Mouse (Mus musculus): Measurements from ENCODE around the gene Olfr1243. TPM values are rescaled to one million over a fixed set of nuclear protein-coding genes. Genes with fewer than 3 reads are reported as not detected.
"Not testable (repeated sequence)": the region's sequence is repeated elsewhere in the genome, so short reads cannot be mapped to it uniquely, and the experiment has no call there.

Olfr1243 gene
- total RNA-seq (2017) = not detected in 2 replicates

DNA sequence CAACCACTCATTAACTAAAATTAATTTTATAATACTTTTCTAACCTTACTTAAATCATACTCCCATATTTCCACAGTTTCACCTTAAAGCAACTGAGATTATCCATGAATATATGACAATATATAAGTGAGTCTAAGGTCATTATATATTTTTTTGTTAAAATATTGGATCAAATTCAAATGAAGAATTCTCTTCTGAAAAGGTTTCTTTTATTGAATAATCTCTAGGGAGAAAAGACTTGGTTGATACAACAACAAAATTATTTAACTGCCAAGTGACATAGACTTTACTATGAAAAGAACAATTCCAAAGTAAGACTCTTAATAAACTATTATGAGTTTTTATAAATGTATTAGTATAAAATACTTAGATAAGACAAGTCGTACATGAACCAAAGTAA lies at the start of gene Olfr1243:
Gene Olfr1243, minus strand, starts transcription at position 101 of the 400 bp plus-strand sequence.
- no peak for ATAC-seq (replicated peaks in 1 of 2; ENCODE audit: insufficient read depth in 1 of 2, low FRiP score in 2 of 2, low TSS enrichment in 1 of 2, low read depth in 1 of 2, poor library complexity in 2 of 2, severe bottlenecking in 2 of 2)

DNA sequence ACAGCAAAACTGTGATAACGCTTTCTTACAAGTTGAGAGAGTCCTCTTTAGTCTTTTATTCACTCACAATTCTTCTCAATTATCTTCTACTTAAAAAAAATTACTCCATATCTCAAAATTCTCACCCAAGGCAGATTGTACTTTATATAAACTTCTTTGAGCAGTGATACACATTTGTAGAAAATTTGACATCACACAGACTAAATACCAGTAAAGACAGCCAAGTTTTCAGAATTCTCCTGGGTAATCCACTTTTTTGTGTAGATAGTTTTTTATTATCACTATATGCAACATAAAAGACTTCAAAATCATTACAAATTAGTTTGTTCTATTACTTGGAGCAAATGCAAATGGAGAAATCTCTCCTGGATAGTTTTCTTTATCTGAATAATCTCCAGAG lies 47.1 kb upstream of the Olfr1243 start, which contains the start of gene Olfr1245:
Gene Olfr1245, minus strand, starts transcription at position 101 of the 400 bp plus-strand sequence.
- ATAC-seq (replicated peaks in 1 of 2; ENCODE audit: insufficient read depth in 1 of 2, low FRiP score in 2 of 2, low TSS enrichment in 1 of 2, low read depth in 1 of 2, poor library complexity in 2 of 2, severe bottlenecking in 2 of 2) = no peak

DNA sequence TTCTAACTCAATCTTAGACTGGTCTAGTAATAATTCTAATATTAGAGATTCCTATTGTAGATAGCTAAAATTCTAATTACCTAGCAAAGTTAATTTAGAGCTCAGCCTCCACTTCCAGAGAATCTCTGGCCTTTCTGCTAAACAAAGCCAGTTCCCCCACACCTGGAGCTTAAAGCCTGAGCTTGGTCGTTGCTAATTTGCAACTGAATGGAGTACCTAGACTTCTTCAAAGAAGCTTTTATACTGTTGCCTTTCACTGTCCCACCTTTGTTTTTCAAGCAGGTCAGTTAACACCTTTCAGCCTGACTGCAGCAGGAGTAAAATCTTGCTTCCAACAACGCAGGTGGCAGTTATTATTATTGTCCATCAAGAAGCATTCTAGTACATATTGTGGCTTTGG lies 31.4 kb upstream of the Olfr1243 start:
- not testable (repeated sequence) for ATAC-seq (replicated peaks in 1 of 2; ENCODE audit: insufficient read depth in 1 of 2, low FRiP score in 2 of 2, low TSS enrichment in 1 of 2, low read depth in 1 of 2, poor library complexity in 2 of 2, severe bottlenecking in 2 of 2)

GRCm38 (mm10) chr2:89544516-89544915 lies 13.2 kb upstream of the Olfr1243 start:
- no peak for ATAC-seq (replicated peaks in 1 of 2; ENCODE audit: insufficient read depth in 1 of 2, low FRiP score in 2 of 2, low TSS enrichment in 1 of 2, low read depth in 1 of 2, poor library complexity in 2 of 2, severe bottlenecking in 2 of 2)

GRCm38 (mm10) chr2:89539923-89540322 lies 8.6 kb upstream of the Olfr1243 start:
- no peak for ATAC-seq (replicated peaks in 1 of 2; ENCODE audit: insufficient read depth in 1 of 2, low FRiP score in 2 of 2, low TSS enrichment in 1 of 2, low read depth in 1 of 2, poor library complexity in 2 of 2, severe bottlenecking in 2 of 2)

GRCm38 (mm10) chr2:89498235-89498634 lies 33.1 kb downstream of the Olfr1243 start, which contains the start of gene Olfr1242:
TSS of gene Olfr1242 (minus strand) at chr2:89498335.
- ATAC-seq (replicated peaks in 1 of 2; ENCODE audit: insufficient read depth in 1 of 2, low FRiP score in 2 of 2, low TSS enrichment in 1 of 2, low read depth in 1 of 2, poor library complexity in 2 of 2, severe bottlenecking in 2 of 2) = no peak

DNA sequence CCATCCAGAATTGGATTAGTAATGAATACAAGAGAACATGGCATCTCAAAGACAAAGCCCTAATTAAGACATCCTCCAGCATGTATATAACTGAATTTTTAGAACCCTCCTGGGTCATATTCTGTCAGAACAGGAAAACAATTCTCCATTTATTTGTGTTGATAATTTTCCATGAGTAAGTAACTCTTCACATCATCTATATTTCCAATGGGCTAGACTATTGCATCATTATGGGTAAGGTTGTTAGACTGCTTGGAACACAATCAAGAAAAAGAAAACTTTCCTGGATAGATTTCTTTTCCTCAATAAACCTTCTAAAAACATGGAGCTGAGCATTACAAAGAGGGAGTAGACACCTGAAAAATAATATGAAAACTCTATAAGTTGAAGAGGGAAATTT lies 44.3 kb downstream of the Olfr1243 start, which contains the start of gene Olfr1241:
Gene Olfr1241, minus strand, starts transcription at position 101 of the 400 bp plus-strand sequence.
- ATAC-seq (replicated peaks in 1 of 2; ENCODE audit: insufficient read depth in 1 of 2, low FRiP score in 2 of 2, low TSS enrichment in 1 of 2, low read depth in 1 of 2, poor library complexity in 2 of 2, severe bottlenecking in 2 of 2) = no peak

Other genes with a start within 250 kb of the Olfr1243 start
- gene Olfr1229, start 243.5 kb downstream of the Olfr1243 start, total RNA-seq (2017) = not detected in 2 replicates
- not detected in 2 replicates for gene Olfr1230, start 234.2 kb downstream of the Olfr1243 start, total RNA-seq (2017)
- gene Olfr1231, start 224.4 kb downstream of the Olfr1243 start, total RNA-seq (2017) = not detected in 2 replicates
- gene Olfr1232, start 201.8 kb downstream of the Olfr1243 start, total RNA-seq (2017) = not detected in 2 replicates
- not detected in 2 replicates for gene Olfr1233, start 189.1 kb downstream of the Olfr1243 start, total RNA-seq (2017)
- not detected in 2 replicates for gene Olfr1234, start 166.6 kb downstream of the Olfr1243 start, total RNA-seq (2017)
- not detected in 2 replicates for gene Olfr1238, start 121.8 kb downstream of the Olfr1243 start, total RNA-seq (2017)
- gene Olfr1239, start 111.1 kb downstream of the Olfr1243 start, total RNA-seq (2017) = not detected in 2 replicates
- not detected in 2 replicates for gene Olfr1240, start 88.5 kb downstream of the Olfr1243 start, total RNA-seq (2017)
- not detected in 2 replicates for gene Olfr1241, start 44.4 kb downstream of the Olfr1243 start, total RNA-seq (2017)
- gene Olfr1242, start 33.2 kb downstream of the Olfr1243 start, total RNA-seq (2017) = not detected in 2 replicates
- gene Olfr1245, start 47.0 kb upstream of the Olfr1243 start, total RNA-seq (2017) = not detected in 2 replicates
- gene Olfr1246, start 61.7 kb upstream of the Olfr1243 start, total RNA-seq (2017) = not detected in 2 replicates
- gene Olfr1247, start 82.6 kb upstream of the Olfr1243 start, total RNA-seq (2017) = not detected in 2 replicates
- gene Olfr1248, start 86.8 kb upstream of the Olfr1243 start, total RNA-seq (2017) = not detected in 2 replicates
- not detected in 2 replicates for gene Olfr1249, start 103.5 kb upstream of the Olfr1243 start, total RNA-seq (2017)
- not detected in 2 replicates for gene Olfr1250, start 130.0 kb upstream of the Olfr1243 start, total RNA-seq (2017)
- not detected in 2 replicates for gene Olfr1251, start 140.4 kb upstream of the Olfr1243 start, total RNA-seq (2017)
- not detected in 2 replicates for gene Olfr1252, start 193.5 kb upstream of the Olfr1243 start, total RNA-seq (2017)
- not detected in 2 replicates for gene Olfr1253, start 225.6 kb upstream of the Olfr1243 start, total RNA-seq (2017)

All from hematopoietic stem cell, adult 5-6 weeks (primary cell).